Mouse (Mus musculus): ENCODE measurements around the gene Copg1.
"Not testable (repeated sequence)": the region's sequence is repeated elsewhere in the genome, so short reads cannot be mapped to it uniquely, and the experiment has no call there.

The Copg1 gene

DNA sequence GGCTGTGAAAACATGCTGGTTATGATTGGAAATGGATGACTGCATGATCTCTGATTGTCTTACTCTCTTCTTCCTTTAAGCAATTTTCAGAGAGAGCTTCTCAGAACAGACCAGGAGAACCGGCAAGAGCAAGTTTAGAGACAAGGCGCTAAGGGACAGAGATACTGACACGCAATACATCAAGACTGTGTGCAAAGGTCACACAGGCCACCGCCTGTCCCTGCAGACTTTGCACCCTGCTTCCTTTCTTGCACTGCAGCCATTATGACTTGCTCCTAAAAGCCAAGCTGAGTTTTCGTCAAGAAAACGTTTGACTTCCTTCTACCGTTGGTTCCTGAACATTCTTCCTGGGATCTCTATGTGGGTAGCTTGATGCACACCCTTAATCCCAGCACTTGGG lies 12.1 kb upstream of the Copg1 start:
- DNase-seq (ENCODE audit: low read depth, low spot score) = no peak

- no peak for DNase-seq (ENCODE audit: low read depth, low spot score)
Measured at GRCm38 (mm10) chr6:87876068-87876643, 11.5 kb upstream of the Copg1 start.

DNA sequence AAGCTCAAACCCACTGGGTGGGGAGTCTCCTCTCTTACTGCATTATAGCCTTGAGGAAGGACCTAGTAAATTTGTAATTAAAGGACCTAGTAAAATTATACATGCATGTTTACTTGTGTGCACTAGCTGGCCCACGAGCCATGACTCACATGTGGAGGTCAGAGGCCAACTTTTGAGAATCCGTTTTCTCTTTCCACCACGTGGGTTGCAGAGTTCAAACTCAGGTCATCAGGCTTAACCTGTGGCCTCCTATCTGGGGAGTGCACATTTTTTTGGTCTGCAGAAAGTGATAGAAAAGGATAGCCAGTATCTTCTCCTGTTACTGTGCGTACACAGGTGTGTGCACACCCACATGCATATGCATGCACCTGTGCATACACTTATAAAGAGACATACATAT lies 8.6 kb upstream of the Copg1 start:
- DNase-seq (ENCODE audit: low read depth, low spot score) = no peak

DNA sequence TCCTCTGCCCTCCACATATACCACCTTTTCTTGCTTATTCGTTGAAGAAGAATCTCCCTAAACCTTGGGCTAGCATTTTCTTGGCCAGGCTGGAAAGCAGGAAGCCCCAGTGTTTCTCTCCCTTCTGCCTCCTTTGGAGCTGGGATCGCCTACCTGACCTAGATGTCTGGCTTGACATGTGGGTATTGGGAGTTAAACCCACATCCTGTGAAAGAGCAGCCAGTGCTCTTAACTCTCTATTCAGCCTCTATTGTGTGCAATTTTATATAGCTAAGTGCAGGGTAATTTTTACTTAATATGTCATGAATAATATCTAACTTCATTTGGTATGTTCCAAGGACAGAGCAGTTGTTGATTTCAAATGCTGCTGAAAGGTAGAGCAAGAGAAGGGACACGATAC lies 8.0 kb upstream of the Copg1 start:
- no peak for DNase-seq (ENCODE audit: low read depth, low spot score)

- DNase-seq (ENCODE audit: low read depth, low spot score) = no peak
Measured at GRCm38 (mm10) chr6:87882221-87882620, 5.4 kb upstream of the Copg1 start.

- no peak for DNase-seq (ENCODE audit: low read depth, low spot score)
Measured at GRCm38 (mm10) chr6:87882816-87883215, 4.8 kb upstream of the Copg1 start.

DNA sequence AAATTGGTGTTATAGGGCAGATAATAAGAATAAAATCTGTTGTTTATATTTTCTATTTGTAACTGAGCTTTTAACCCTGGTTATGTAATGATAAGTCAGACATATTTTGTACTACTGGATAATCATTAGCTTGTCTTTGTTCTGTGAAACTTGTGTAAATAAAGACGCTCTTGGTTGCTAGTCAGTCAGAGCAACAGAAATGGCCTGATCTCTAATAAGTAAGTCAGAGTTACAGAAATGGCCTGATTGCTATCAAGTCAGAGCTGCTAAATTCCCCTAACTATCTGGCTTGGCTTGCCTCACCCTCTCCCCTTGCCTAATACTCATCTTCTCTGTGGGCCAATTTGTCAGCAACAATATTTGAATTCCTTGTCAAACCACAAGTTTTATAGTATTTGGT lies 893 bp upstream of the Copg1 start:
- no peak for DNase-seq (ENCODE audit: low read depth, low spot score)

DNA sequence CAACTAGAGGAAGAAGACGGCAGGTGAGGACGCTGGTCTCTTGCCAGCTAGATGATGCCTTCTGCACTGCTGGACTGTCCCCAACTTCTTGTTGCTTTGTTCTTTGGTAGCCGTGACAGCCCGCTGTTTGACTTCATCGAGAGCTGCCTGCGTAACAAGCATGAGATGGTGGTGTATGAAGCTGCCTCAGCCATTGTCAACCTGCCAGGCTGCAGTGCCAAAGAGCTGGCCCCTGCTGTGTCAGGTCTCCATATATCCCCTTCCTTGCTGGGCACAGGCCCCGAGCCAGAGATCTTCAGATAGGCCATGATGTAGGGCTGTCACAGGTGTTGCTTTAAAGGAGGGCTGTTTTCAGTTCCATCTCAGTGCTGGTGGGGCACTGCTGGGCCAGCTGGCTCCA lies 6.3 kb downstream of the Copg1 start:
- no peak for DNase-seq (ENCODE audit: low read depth, low spot score)

DNA sequence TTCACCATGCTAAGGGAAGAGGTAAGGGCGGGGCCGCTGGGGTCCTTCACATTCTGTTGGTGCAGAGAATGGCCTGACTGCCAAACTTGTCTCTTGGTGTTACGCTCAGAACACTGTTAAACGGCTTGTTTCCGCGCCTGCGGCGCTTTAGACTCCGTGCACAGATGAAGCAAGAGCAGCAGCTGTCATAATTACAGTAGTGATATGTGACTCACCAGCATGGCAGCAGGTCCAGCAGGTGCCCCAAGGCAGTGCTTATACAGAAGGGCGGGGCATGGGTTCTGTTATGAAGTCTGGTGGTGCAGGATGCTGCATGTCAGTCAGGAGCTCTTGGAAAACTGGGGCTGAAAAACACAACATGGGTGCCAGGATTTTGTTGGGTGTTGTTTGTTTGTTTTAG lies 10.4 kb downstream of the Copg1 start:
- DNase-seq (ENCODE audit: low read depth, low spot score) = no peak

- DNase-seq (ENCODE audit: low read depth, low spot score) = no peak
Measured at GRCm38 (mm10) chr6:87906632-87907031, 19.0 kb downstream of the Copg1 start.

DNA sequence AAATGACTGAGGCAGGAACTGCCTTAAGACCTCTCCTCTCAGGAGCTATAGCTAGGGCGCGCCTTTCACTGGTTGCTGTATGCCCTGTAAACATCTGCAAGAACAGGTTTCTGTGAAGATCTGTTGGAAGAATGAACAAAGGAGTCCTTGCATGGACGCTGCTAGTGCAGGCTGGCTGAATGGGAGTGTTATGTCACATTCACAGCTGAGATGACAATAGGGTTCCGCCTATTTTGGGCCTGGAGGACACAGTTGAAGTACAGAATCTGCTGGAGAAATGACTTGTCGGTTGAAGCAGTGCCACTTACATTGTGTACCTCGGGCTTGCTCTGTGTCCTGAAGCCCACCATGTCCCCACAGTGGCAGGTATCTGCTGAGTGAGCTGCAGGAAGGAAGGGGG lies 21.6 kb downstream of the Copg1 start:
- DNase-seq (ENCODE audit: low read depth, low spot score) = no peak

DNA sequence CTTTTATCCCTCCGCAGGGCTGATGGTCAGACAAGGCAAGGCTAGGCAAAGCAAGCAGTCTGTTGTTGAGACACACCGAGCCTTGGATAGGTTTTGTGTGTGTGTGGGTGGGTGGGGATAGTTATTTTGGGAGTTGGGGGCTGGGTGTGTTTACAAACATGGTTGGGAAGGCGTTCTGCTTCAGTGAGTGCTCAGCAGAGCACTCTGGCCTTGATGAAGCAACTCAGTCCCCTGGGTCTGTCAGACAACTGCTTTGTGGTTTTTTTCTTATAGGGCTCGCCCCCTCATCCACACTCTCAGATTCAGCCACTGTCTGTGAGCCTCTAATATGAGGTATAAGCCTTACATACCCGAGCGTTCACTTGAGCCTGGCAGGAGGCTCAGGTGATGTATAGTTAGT lies 23.9 kb downstream of the Copg1 start:
- DNase-seq (ENCODE audit: low read depth, low spot score) = no peak

GRCm38 (mm10) chr6:87913661-87914325 lies 26.2 kb downstream of the Copg1 start, which contains the start of gene Hmces:
Hmces (plus strand) TSS chr6:87913935.
- peak; percentile 57 for DNase-seq (ENCODE audit: low read depth, low spot score)

DNA sequence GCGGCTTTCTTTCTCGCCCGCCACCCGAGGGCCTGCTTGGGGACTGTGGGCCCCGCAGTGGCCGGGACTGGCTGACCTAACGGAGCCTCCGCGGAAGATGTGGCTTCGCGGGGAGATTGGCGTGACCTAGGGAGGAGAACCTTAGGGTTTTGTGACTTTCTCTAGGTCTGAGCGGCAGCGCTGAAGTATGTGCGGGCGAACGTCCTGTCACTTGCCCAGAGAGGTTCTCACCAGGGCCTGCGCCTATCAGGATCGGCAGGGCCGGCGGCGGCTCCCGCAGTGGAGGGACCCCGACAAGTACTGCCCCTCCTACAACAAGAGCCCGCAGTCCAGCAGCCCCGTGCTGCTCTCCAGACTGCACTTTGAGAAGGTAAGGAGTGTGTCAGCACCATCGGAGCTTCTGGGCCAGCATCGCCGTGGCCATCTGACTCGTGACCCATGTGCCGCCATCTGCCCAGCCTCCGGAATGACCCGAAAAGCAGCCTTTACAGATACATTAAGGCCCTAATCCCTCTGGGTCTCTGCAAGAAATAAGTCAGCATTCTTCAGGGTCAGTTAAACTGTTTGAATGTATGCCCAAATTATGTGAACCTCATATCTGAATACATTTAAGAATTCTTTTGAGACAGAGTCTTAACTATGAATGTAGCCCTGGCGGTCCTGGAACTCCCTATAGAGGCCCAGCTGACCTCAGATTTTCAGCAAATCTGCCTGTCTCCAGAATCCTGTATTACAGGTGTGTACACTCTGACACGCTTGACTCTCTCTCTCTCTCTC lies 26.9 kb downstream of the Copg1 start:
- no peak for DNase-seq (ENCODE audit: low read depth, low spot score)

DNA sequence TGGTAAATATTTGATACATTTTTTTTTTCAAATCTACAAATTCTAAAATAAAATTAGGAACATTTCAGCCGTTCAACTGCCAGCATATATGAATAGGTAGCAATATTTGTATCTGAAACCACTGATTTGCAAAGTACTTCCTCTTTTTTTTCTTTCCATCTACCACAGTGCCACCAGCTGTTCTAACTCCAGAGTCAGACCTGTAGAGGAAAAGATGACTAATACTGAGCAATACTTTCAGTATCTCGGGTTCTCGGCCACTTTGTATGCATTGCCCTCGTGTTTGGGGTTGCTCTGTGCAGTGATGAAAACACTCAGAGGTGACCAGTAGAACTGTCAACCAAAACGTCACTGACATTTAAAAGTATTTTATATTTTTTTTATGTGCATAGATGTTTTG lies 28.3 kb downstream of the Copg1 start:
- no peak for DNase-seq (ENCODE audit: low read depth, low spot score)

DNA sequence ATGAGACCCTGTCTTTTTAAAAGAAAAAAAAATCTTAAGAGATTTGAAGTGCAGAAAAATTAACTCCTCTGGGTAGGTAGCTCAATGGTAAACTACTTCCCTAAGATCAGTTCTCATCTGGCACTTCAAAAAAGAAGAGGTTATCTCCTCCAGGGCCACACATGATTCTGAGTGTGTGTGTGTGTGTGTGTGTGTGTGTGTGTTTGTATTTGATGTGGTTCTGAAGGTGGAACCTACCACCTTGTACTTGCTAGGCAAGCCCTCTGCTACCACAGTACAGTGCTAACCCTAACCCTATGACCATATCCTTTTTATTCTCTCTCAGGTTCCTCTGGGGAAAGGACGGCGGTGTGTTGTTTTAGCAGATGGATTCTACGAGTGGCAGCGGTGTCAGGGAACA lies 33.6 kb downstream of the Copg1 start:
- no peak for DNase-seq (ENCODE audit: low read depth, low spot score)

DNA sequence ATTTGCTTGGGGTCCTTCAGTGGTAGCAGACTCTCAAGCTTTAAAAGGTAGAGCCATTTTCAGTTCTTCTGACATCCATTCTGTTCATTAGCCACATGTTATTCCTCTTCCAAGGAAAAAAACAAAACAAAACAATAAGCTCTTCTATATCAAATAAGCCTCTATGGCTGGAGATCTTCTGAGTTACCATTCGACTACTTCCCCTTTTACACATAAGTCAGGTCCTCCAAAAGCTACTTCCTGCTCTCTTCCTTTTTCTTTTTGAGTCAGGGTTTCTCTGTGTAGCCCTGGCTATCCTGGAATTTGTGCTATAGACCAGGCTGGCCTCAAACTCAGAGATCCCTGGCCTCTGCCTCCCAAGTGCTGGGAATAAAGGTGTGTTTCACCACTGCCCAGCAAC lies 36.0 kb downstream of the Copg1 start:
- no peak for DNase-seq (ENCODE audit: low read depth, low spot score)

DNA sequence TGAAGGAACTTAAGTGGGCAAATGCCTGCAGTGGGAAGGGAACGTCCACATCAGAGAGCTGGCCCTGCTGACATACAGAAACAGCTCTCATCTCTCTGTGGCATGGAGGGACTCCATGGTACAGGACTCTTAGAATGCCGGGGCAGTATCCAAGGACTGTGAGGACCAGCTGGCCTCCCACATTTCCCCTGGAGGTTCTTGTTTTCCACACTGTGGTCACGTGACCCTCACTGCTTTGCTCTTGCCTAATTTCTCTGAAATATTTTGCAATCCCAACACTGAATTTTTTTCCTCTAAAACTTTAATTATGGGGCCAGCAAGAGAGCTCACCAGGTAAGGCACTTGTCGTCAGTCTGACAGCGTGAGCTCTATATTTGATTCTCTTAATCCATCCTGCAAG lies 47.4 kb downstream of the Copg1 start:
- DNase-seq (ENCODE audit: low read depth, low spot score) = no peak

- DNase-seq (ENCODE audit: low read depth, low spot score) = peak; percentile 49
Measured at GRCm38 (mm10) chr6:87937178-87937788, 49.7 kb downstream of the Copg1 start.

DNA sequence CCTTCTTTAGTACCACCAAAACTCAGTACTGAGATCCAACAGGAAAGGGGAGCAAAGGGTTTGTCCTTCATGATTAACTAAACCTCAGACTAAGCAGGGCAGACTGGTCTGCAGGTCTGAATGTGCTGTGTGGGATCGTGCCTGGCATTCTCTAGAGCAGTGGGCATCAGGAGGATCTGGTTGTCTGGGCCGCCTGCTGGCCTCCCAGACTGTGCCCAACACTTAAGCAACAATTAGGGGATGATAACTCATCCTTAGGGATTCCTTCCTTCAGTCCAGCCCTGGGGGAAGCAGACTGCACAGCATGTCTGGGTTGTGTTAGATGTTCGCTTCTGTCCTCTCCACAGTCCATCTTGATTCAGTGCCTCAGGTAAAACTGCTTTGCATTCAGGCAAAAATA lies 51.3 kb downstream of the Copg1 start:
- no peak for DNase-seq (ENCODE audit: low read depth, low spot score)

DNA sequence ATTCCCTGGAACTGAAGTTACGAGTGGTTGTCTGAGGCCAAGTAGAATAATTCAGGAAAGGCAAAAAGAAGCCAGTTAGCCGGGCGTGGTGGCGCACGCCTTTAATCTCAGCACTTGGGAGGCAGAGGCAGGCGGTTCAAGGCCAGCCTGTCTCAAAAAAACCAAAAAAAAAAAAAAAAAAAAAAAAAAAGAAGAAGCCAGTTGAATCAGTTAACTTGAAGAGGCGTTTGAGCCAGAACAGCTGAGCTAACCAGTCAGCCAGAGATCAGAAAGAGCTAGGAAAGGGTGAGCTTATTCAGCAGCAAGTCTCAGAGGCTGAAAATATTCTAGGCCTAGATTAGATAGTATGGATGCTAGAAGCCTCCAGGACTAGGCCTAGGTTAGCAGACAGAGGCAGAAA lies 54.6 kb downstream of the Copg1 start:
- DNase-seq (ENCODE audit: low read depth, low spot score) = no peak

DNA sequence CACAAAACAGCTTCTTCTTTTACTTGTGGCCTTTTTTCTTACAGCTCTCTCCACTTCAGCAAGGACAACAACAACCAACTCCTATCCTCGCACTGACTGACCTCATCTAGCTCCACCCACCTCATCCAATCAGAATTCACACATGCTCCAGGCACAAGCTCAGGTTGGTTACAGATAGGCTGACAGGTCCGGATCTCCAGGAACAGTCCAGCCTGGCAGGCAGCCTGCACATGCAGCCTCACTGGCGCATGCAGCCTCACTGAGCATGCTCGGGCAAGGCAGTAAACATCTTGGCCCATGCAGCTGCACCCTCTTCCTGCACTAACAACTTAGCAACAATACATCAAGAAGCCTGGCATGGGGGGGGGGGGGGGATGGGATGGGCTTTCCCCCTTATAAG lies 74.8 kb downstream of the Copg1 start:
- DNase-seq (ENCODE audit: low read depth, low spot score) = not testable (repeated sequence)

All from retina, postnatal 7 days (tissue).